Mouse (Mus musculus) ES-E14 (cell line): ENCODE results near the gene Chst3.

Experiments used
- HCFC1 ChIP-seq: IDR thresholded peaks from 2 replicates; pipeline ENCODE4 v1.6.1; 2012; ENCODE audit warnings: low read length, inconsistent platforms, borderline replicate concordance; ENCODE audit not compliant: insufficient read depth
- MAFK ChIP-seq: IDR thresholded peaks from 2 replicates; pipeline ENCODE4 v1.6.1; 2014; ENCODE audit warnings: mild to moderate bottlenecking, low read depth, low read length, inconsistent platforms; ENCODE audit not compliant: insufficient read depth

DNA sequence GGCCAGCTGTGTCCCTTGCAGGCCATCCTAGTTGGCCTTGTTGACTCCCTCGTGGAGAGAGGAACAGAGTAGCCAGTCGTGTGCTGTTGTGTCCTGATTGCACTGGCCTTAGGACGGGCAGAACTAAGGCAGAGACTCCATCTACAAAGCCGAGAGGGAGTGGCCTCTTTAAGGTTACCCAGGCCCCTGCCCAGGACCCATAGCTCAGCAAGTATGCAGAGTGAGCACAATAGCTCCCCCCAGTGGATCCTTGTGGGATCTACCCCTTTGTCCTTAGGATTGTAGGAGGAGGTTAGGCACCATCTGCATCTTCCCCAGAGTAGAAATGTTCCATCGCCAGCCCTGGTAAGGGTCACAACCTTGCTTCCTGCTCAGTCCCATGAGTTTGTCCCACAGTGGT lies 27.5 kb upstream of the Chst3 start:
- TF ChIP-seq MAFK (peak; percentile 80), HCFC1 (no peak)
